Mouse (Mus musculus): Measurements from ENCODE around the gene Ppp1r37.

DNA sequence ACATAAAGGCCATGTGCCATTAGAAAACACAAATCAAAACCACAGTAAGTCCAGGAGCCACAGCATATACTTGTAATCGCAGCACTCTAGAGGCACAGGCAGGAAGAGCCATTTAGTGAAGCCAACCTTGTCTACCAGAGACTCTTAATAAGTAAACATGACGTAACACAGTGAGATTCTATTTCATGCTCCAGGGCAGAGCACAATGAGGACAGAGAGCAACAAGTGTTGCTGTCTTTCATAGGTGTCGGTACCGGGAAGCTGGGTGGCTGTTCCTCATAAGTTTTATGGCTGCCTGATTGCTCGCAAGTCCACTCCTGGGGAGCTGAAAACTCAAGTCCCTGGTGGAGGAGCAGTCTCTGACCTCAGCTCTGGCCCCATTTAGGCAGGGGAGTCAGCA is 11.2 kb downstream of the Ppp1r37 start:
- no peak for TF ChIP-seq CTCF (IDR thresholded peaks at IDR 0.05; ENCODE audit: low read depth, low read length)
- TF ChIP-seq POLR2A (IDR thresholded peaks at IDR 0.05; ENCODE audit: borderline replicate concordance, low read depth, low read length) = no peak
